Mouse (Mus musculus): Measurements from ENCODE around the gene Prpf4b.
"Not testable (repeated sequence)": the region's sequence is repeated elsewhere in the genome, so short reads cannot be mapped to it uniquely, and the experiment has no call there.

Gene Prpf4b

DNA sequence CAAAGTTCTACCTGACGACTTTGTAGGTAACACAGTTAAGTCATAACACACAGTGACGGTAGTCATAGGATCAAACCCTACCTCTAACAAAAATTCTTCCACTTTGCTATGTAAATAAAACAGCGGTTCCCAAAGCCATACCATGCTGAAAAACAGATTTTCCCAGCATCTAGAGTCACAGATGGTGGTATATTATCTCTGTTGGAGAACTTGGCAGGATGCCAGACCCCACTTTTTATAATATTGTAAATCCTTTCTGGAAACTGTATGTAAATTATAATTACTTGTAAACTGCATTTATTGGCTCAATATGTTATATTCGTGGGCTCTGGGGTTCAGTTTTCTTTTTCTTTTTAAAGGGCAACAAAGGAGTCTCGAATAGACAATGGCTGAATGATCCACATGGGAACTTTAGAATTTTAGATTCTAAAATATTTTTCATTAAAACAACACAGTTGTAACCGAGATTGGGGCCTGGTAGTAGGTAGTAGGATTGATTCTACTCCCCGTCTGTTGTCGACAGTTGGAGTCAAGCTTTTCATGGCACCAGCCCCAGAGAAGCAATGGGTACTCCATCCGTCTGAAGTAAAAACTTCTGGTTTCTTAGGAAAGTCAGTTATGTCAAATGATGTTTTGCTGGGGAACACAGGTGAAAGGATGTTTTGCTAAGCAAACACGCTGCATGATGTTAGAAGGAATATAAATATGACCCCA, 60.0 kb downstream of the Prpf4b start:
- DNase-seq (ENCODE audit: low spot score in 2 of 2): no peak

DNA sequence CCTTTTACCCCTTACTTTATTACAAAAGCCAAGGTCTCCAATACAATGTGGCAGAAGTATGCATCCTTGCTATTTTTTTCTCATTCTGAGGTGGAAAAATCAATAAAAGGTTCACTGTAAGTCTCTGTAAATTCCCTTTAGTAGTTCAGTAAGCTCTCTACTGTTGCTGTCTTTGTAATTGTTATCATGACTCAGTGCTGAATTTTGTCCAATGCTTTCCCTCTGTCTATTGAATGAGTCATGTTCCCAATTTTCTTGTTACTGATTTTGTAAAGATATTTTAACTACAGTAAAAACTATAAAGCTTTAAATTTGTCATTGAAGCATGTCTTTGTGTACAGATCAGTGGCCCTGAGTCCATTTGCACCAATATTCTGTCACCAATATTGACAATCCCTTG, 67.3 kb downstream of the Prpf4b start:
- DNase-seq (ENCODE audit: low spot score in 2 of 2): no peak

DNA sequence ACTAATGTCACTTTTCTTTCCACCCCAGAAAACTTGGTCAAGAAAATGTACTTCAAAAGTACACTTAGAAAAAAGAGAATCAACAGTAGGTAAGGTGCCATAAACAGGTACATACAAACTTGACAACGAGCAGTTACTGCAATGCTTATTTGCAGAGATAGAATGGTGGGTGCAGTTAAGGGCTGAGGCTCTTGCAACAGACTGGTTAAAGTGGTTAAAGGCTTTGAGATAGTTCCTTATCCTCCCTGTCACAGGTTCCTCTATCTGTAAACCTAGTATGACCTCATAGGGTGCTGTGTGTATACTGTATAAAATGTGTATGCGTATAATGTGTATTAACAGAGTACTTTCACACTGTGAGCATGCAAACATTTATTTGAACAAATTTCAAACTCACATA, 76.3 kb downstream of the Prpf4b start:
- not testable (repeated sequence) for DNase-seq (ENCODE audit: low spot score in 2 of 2)

Data from natural killer cell, adult 2 months (primary cell).